Mouse (Mus musculus) kidney, adult 2 months (tissue): ENCODE measurements around the gene Ikzf1. TPM values are rescaled to one million over a fixed set of nuclear protein-coding genes. Genes with fewer than 3 reads are reported as not detected.

Experiments
- DNase-seq: peaks from one replicate; pipeline ENCODE4 v3.0.0; 2021
- H3K27ac ChIP-seq: fragments of 200-500 bp; 2 replicates; pipeline ENCODE4 v1.5.1; 2012; ENCODE audit warnings: low read depth, low read length, control low read depth, inconsistent platforms; ENCODE audit not compliant: insufficient read depth
- H3K27me3 ChIP-seq: fragments of 200-500 bp; replicated peaks from 2 replicates; pipeline ENCODE4 v1.6.1; 2012; ENCODE audit warnings: mild to moderate bottlenecking, moderate library complexity, low read length, inconsistent platforms; ENCODE audit not compliant: control insufficient read depth, insufficient read depth
- H3K36me3 ChIP-seq: fragments of 200-500 bp; 2 replicates; pipeline ENCODE4 v1.6.1; 2012; ENCODE audit warnings: mild to moderate bottlenecking, moderate library complexity, low read length, inconsistent platforms; ENCODE audit not compliant: control insufficient read depth, insufficient read depth
- H3K4me1 ChIP-seq: fragments of 200-500 bp; 2 replicates; pipeline ENCODE4 v1.6.1; 2011; ENCODE audit warnings: low read length; ENCODE audit not compliant: control insufficient read depth, insufficient read depth
- H3K4me3 ChIP-seq: fragments of 200-500 bp; 2 replicates; pipeline ENCODE4 v1.5.1; 2011; ENCODE audit warnings: mild to moderate bottlenecking, low read depth, low read length, control low read depth; ENCODE audit not compliant: insufficient read depth
- CTCF ChIP-seq: fragments of 200-500 bp; conservative IDR thresholded peaks from 2 replicates; pipeline ENCODE4 v1.5.1; 2011; ENCODE audit warnings: low read depth, mild to moderate bottlenecking, control low read depth, low read length, moderate library complexity, mixed read lengths; ENCODE audit not compliant: insufficient read depth, insufficient read length
- POLR2A ChIP-seq: fragments of 200-500 bp; IDR thresholded peaks from one replicate; pipeline ENCODE4 v1.6.1; 2011; ENCODE audit warnings: low read depth, low read length, control low read depth
- WGBS: fragments of 180-500 bp; shearing (Covaris S2); methylation state at CpG from one replicate; pipeline ENCODE4 v1.1.7; 2018; 5-methylcytosine and 5-hydroxymethylcytosine counted together
- polyA plus RNA-seq: library from polyadenylated mRNA; depleted of rRNA; stranded (reverse); fragments of >200 nt; gene quantifications from 2 replicates; pipeline ENCODE4 v1.2.3, GENCODE M21; 2012

The Ikzf1 gene
- polyA plus RNA-seq, 1 experiment = 12.8 TPM

DNA sequence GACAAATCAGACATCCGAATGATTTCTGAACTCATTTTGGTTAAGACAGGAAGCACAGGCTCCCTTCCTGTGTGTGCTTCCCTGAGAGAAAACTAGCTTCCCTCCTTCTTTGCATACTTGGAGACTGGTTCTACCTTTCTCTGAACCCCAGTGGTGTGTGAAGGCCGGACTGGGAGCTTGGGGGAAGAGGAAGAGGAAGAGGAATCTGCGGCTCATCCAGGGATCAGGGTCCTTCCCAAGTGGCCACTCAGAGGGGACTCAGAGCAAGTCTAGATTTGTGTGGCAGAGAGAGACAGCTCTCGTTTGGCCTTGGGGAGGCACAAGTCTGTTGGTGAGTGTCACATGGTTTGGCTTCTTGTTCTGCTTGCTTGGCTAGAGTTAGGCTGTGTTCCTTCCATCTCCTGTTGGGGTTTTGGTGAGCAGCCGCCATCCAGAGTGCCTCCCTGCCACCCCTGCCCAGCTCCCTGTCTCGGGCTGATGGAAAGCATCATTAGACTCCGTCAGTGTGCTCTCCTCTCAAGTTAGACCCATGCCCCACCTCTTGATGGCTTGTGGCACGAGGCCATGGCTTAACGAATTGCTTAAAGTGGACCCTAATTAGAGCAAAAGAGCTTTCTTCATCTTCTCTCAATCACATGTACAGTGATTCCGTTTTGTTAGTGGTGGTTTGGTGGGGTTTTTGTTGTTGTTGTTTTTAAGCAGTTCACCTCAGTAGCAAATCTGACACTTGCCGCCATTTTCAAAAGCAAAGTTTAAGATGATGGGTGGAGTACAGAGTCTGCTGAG is 5.4 kb downstream of the Ikzf1 start:
- Histone ChIP-seq H3K4me3 (no peak overlapping the region), H3K36me3 (no peaks in the 10 kb centered on the region), H3K27me3 (no peaks in the 10 kb centered on the region; the same call in 1 of the 2 replicates), H3K27ac (no peak overlapping the region), H3K4me1 (peaks cover 3% of the 10 kb centered on the region; the same call in 1 of the 2 replicates)
- WGBS = 73% methylated on average over 11 of the region's 11 CpGs
- DNase-seq = no peak
- TF ChIP-seq POLR2A (no peak), CTCF (no peak)

DNA sequence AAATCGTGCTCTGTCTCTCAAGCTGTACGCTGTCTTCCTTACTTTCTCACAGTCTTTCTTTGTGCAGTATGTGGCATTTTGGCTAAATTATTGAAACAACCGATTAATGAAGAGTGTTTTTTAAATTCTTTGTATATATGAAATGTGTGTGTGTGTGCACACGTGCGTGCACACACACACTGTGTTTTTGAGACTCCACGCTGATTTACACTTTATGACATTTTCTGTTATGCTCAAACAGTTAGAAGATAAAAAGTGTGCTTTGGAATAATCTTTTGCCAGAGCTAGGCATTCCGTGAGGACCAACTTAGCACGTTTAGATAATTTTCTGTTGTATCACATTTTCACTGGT is 6.0 kb downstream of the Ikzf1 start:
- TF ChIP-seq CTCF (no peak), POLR2A (no peak)
- Histone ChIP-seq H3K36me3 (no peaks in the 10 kb centered on the region), H3K27me3 (no peaks in the 10 kb centered on the region; the same call in 1 of the 2 replicates), H3K27ac (no peak overlapping the region), H3K4me3 (no peak overlapping the region), H3K4me1 (peaks cover 3% of the 10 kb centered on the region; the same call in 1 of the 2 replicates)
- no peak for DNase-seq
- WGBS = 90% methylated on average over 8 of the region's 8 CpGs

DNA sequence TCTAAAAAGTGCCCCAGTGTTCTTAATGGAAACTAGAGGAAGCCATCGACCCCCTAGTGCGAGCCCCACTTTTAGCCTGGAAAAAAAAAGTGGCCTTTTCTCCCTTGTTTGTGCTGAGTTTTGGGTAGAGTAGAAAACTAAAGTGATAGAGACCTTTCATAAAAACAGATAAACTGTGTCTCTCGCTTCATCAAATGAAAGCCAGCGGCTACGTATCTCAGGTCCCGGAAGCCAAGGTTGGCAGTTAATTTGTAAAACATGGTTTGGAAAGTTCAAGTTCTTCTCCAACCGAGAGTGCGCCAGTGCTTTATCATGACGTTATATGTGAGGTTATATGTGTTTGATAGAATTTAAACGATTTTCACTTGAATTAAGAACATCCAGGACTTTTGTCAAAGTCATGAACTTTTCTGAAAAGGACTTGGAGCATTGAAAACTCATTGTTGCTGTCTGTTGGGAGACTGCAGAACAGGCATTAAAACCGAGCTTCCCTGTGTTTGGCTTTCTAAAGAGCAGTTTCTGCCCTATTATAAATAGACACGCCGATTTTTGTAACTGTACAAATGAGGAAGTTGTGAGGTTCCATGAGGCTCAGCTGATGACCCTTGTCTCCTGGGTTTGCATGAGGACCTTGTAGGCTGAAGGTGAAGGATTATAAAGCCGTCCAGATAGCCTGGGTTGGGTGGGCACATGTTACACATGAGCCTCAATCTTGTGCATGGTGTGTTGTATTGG is 6.7 kb downstream of the Ikzf1 start:
- H3K4me1 ChIP-seq = peaks cover 3% of the 10 kb centered on the region; the same call in 1 of the 2 replicates
- TF ChIP-seq POLR2A = no peak
- TF ChIP-seq CTCF = no peak
- WGBS = 89% methylated on average over 14 of the region's 14 CpGs
- no peak overlapping the region for H3K4me3 ChIP-seq
- H3K27ac ChIP-seq = no peak overlapping the region
- no peaks in the 10 kb centered on the region for H3K27me3 ChIP-seq
- H3K36me3 ChIP-seq = no peaks in the 10 kb centered on the region
- DNase-seq = no peak

DNA sequence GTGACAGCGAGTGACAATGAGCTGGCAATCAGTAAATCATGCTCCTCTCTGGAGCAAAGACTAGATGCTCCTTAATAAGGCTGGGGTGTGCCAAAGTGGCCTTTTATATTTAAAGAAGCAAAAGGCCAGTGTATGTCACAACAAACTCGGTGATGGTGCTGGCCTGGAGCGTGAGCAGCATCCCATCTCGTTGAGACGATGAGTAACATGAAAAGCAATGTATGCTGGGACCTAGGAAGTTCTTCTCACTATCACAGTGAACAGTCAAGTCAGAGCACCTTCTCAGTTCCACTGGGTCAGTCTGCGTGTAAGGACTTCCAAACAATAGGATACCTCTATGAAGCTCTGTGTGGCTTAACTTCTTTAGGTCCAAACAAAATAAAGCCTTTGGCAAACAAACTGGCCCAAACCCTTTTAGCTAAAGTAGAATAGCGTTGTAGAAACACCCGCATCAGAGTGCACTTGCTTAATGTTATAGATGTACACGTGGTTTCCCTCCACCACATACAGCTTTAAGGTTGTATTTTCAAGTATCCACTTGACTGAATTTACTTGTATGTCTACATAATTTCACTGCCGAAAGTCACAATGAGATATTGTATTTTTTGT is 7.9 kb downstream of the Ikzf1 start:
- DNase-seq = no peak
- Histone ChIP-seq H3K27ac (no peak overlapping the region), H3K27me3 (no peaks in the 10 kb centered on the region), H3K36me3 (no peaks in the 10 kb centered on the region), H3K4me1 (peaks cover 3% of the 10 kb centered on the region; the same call in 1 of the 2 replicates), H3K4me3 (no peak overlapping the region)
- no peak for TF ChIP-seq POLR2A
- 91% methylated on average over 10 of the region's 10 CpGs for WGBS

DNA sequence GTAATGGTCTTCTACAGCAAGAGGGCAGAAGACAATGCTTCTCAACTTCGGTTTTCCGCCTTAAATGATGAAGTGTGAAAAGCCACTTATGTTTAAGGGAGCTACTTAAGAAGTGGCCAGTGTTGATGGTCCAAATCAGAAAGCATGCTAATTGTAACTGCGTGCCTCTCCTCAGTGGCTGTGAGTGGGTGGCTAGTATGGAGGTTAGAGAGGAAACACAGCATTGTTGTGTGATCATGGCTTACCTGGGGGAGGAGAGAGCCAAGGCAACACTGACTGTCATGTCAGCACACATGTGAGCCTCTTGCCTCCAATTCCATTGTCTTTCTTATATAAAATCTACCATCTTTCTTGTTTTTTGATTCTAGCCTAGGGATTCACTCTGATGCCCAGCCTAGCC is 8.6 kb downstream of the Ikzf1 start:
- TF ChIP-seq CTCF (no peak), POLR2A (no peak)
- H3K27me3 ChIP-seq = no peaks in the 10 kb centered on the region
- 95% methylated on average over 3 of the region's 3 CpGs for WGBS
- no peaks in the 10 kb centered on the region for H3K36me3 ChIP-seq
- peaks cover 3% of the 10 kb centered on the region; the same call in 1 of the 2 replicates for H3K4me1 ChIP-seq
- H3K4me3 ChIP-seq = no peak overlapping the region
- DNase-seq = no peak
- no peak overlapping the region for H3K27ac ChIP-seq

DNA sequence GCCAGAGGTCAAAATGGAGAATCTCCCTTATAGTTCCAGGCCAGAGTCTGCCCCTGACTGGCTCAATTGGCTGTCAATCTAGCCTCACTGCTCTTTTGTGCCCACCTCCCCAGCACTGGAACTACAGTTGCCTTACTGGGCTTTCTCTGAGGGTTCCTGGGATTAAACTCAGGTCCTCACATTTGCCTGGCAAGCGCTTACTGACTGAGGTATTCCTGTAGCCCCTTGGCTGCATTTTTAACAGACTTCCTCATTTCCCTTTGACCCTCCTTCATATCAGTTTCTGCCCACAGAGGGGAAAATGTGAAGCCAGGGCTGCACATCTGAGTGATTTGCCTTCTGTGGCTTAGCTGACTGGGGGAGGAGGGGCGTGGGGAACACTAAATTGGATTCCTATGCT is 9.3 kb downstream of the Ikzf1 start:
- H3K4me3 ChIP-seq = no peak overlapping the region
- H3K4me1 ChIP-seq = no peaks in the 10 kb centered on the region; the same call in 1 of the 2 replicates
- no peaks in the 10 kb centered on the region for H3K27me3 ChIP-seq
- H3K27ac ChIP-seq = no peak overlapping the region
- TF ChIP-seq CTCF (no peak), POLR2A (no peak)
- H3K36me3 ChIP-seq = no peaks in the 10 kb centered on the region
- WGBS = 61% methylated on average over 2 of the region's 2 CpGs
- DNase-seq = no peak
